Mouse (Mus musculus): ENCODE data around the gene Rarb.

- no peak for TF ChIP-seq EP300 (IDR thresholded peaks at IDR 0.05; ENCODE audit: low read depth)
- no peak for TF ChIP-seq CTCF (IDR thresholded peaks at IDR 0.05; ENCODE audit: low read depth)
These were observed 255.0 kb downstream of the Rarb start for GRCm38 (mm10) chr14:16563912-16564311.

Data from heart, postnatal 0 days (tissue).